Mouse (Mus musculus) mature B cell (primary cell): ENCODE measurements around the gene Cdc7.

Experiments used
- in situ Hi-C: fragments of 300-500 bp; cut with MboI; formaldehyde crosslinking; loops from 2 replicates; pipeline ENCODE4 v1.14.3; 2019

Cdc7 gene

GRCm38 (mm10) chr5:107021291-107022063, 57.4 kb downstream of the Cdc7 start:
- in situ Hi-C loops, result loop anchor here (25.0 kb wide), 1 partner anchor 266 kb away; the partner anchor contains the start of gene Tgfbr3

GRCm38 (mm10) chr5:107022064-107022428, 57.9 kb downstream of the Cdc7 start:
- in situ Hi-C loops, result loop anchor here (25.0 kb wide), 1 partner anchor 265 kb away; the partner anchor contains the start of gene Tgfbr3

- in situ Hi-C loops, result loop anchor here (25.0 kb wide), 1 partner anchor 263 kb away; the partner anchor contains the start of gene Tgfbr3
Measured at GRCm38 (mm10) chr5:107023951-107024350, 59.8 kb downstream of the Cdc7 start.

- in situ Hi-C loops, result no loop called here
Measured at GRCm38 (mm10) chr5:107025371-107025770, 61.2 kb downstream of the Cdc7 start.

GRCm38 (mm10) chr5:107025809-107026208, 61.7 kb downstream of the Cdc7 start:
- in situ Hi-C loops, result no loop called here

- in situ Hi-C loops, result no loop called here
Measured at GRCm38 (mm10) chr5:107027616-107028015, 63.5 kb downstream of the Cdc7 start.

GRCm38 (mm10) chr5:107028557-107028956, 64.4 kb downstream of the Cdc7 start:
- in situ Hi-C loops, result no loop called here

GRCm38 (mm10) chr5:107029801-107030200, 65.7 kb downstream of the Cdc7 start:
- in situ Hi-C loops, result no loop called here

GRCm38 (mm10) chr5:107030821-107031220, 66.7 kb downstream of the Cdc7 start:
- in situ Hi-C loops, result no loop called here
